Mouse (Mus musculus) ES-Bruce4 (cell line): ENCODE data around the gene Vangl2.
"Not testable (repeated sequence)": the region's sequence is repeated elsewhere in the genome, so short reads cannot be mapped to it uniquely, and the experiment has no call there.

Experiments used
- CTCF ChIP-seq: IDR thresholded peaks from one replicate; pipeline ENCODE4 v1.8.1; 2011; ENCODE audit warnings: low read depth, low read length
- EP300 ChIP-seq: IDR thresholded peaks from 2 replicates; pipeline ENCODE4 v1.6.1; 2011; ENCODE audit warnings: low read depth, low read length; ENCODE audit not compliant: insufficient read depth
- POLR2A ChIP-seq: IDR thresholded peaks from one replicate; pipeline ENCODE4 v1.8.1; 2011; ENCODE audit warnings: low read length; ENCODE audit not compliant: insufficient read depth

- TF ChIP-seq CTCF, POLR2A, EP300: not testable (repeated sequence)
Measured at GRCm38 (mm10) chr1:171974361-171974760, 53.9 kb downstream of the Vangl2 start.
